ENCODE assay signal across 8 mouse cellular contexts in genomic region chr9:62555258-62555856, GRCm38 (mm10). TPM values are rescaled to one million over a fixed set of nuclear protein-coding genes. Genes with fewer than 3 reads are reported as not detected.
DNase-seq lines count a peak whose midpoint lies in the region; ATAC-seq and TF ChIP-seq lines count a peak whose summit lies in the region.

No protein-coding gene starts in this region.

- peak; percentile 43; the same call in 1 of the 2 replicates for TF ChIP-seq CTCF in cortical plate, adult 2 months (IDR thresholded peaks at IDR 0.05; ENCODE audit: extremely low read depth, insufficient read depth, low read length)

- H3K4me1 ChIP-seq in hindbrain, embryonic 11.5 days (replicated peaks; ENCODE audit: control insufficient read depth, insufficient read depth, low read length), result peaks cover 4% of the 10 kb centered on the region
- peaks cover 30% of the 10 kb centered on the region for H3K4me1 ChIP-seq in hindbrain, embryonic 10.5 days (replicated peaks)
- peaks cover 14% of the 10 kb centered on the region for H3K4me1 ChIP-seq in cortical plate, adult 2 months (ENCODE audit: control insufficient read depth, insufficient read depth, low read length)

- DNase-seq in hindbrain, embryonic 11.5 days (ENCODE audit: low spot score), result peak; percentile 78
- no peak for DNase-seq in hindbrain, embryonic 10.5 days (ENCODE audit: low spot score)
- peak; percentile 27 for DNase-seq in urinary bladder, postnatal 25 days (ENCODE audit: low spot score)
- no peak for DNase-seq in urinary bladder, postnatal 36 days (ENCODE audit: low spot score in 2 of 2)
- DNase-seq in left cerebral cortex, postnatal 14 days (ENCODE audit: low spot score in 2 of 2), result peak; percentile 86 to 93
- peak; percentile 48 for DNase-seq in right cerebral cortex, postnatal 14 days
- DNase-seq in ovary, postnatal 10 days (ENCODE audit: low spot score), result no peak

- H3K36me3 ChIP-seq in hindbrain, embryonic 11.5 days (ENCODE audit: control insufficient read depth, insufficient read depth, low read length), result no peaks in the 10 kb centered on the region
- H3K36me3 ChIP-seq in hindbrain, embryonic 10.5 days, result no peaks in the 10 kb centered on the region

- H3K9me3 ChIP-seq in hindbrain, embryonic 11.5 days (ENCODE audit: control insufficient read depth, low read length), result no peaks in the 10 kb centered on the region
- H3K9me3 ChIP-seq in hindbrain, embryonic 10.5 days, result no peaks in the 10 kb centered on the region

- ATAC-seq in hindbrain, embryonic 11.5 days (ENCODE audit: low FRiP score), result no peak

- H3K27me3 ChIP-seq in hindbrain, embryonic 11.5 days (ENCODE audit: control insufficient read depth, insufficient read depth, low read length), result no peaks in the 10 kb centered on the region
- H3K27me3 ChIP-seq in hindbrain, embryonic 10.5 days (ENCODE audit: insufficient read depth, poor library complexity, severe bottlenecking), result peaks cover 3% of the 10 kb centered on the region; the same call in 1 of the 2 replicates

- intact Hi-C loops in left cerebral cortex, postnatal 14 days (cut with DNase I), result no loop called here

- H3K27ac ChIP-seq in hindbrain, embryonic 11.5 days (ENCODE audit: low read depth, low read length), result 0 out of 2 replicates have a peak overlapping the region, but pooled peaks have one; percentile 34
- no peak overlapping the region for H3K27ac ChIP-seq in hindbrain, embryonic 10.5 days
- peak overlapping the region; percentile 72 for H3K27ac ChIP-seq in cortical plate, adult 2 months (ENCODE audit: insufficient read depth, low read length)

- H3K4me2 ChIP-seq in hindbrain, embryonic 11.5 days (replicated peaks; ENCODE audit: low read depth, low read length), result no peak overlapping the region

- WGBS in hindbrain, embryonic 11.5 days, result 68% methylated on average over 5 of the region's 5 CpGs
- 69% methylated on average over 5 of the region's 5 CpGs for WGBS in hindbrain, embryonic 10.5 days

- TF ChIP-seq POLR2A in cortical plate, adult 2 months (IDR thresholded peaks at IDR 0.05; ENCODE audit: extremely low read depth, insufficient read depth, low read length), result no peak

- no peak overlapping the region for H3K4me3 ChIP-seq in hindbrain, embryonic 11.5 days (ENCODE audit: low read depth, low read length)
- H3K4me3 ChIP-seq in hindbrain, embryonic 10.5 days, result no peak overlapping the region
- H3K4me3 ChIP-seq in cortical plate, adult 2 months (ENCODE audit: insufficient read depth, low read length), result no peak overlapping the region

- no peak overlapping the region for H3K9ac ChIP-seq in hindbrain, embryonic 11.5 days (ENCODE audit: low read depth, low read length)

RNA-seq across cellular contexts. Expression of gene Coro2b, which starts 18.5 kb away (rescaled TPM):
- polyA plus RNA-seq in hindbrain, embryonic 11.5 days (2014; fragmentation: Nextera tagmentation; extraction: Ambion mirVana), result 19.5 and 20.5 TPM in 2 replicates
- polyA plus RNA-seq in hindbrain, embryonic 10.5 days (2016; fragmentation: Nextera tagmentation; extraction: Ambion mirVana), result 17.5 and 30.7 TPM in 2 replicates
- polyA plus RNA-seq in cortical plate, adult 2 months (2012; rRNA removed), result 130 and 131 TPM in 2 replicates
- 100 to 1,000 TPM; 142 to 155 TPM for total RNA-seq in left cerebral cortex, postnatal 14 days (2021)

Comparison
In these comparisons a context has a peak if more than half of its experiments do, and no peak if none do; other contexts are left out.
1. DNase-seq: peak in hindbrain, embryonic 11.5 days (single experiment), urinary bladder, postnatal 25 days (single experiment), left cerebral cortex, postnatal 14 days (2 of 2) and right cerebral cortex, postnatal 14 days (single experiment); none in hindbrain, embryonic 10.5 days (single experiment), urinary bladder, postnatal 36 days (0 of 2) and ovary, postnatal 10 days (single experiment).